Mouse (Mus musculus) splenic B cell, adult 2 months (primary cell): ENCODE measurements around the gene Plppr5.

Source experiments
- DNase-seq: peaks from one replicate; pipeline ENCODE4 v3.0.0-alpha.2; 2011; ENCODE audit warnings: low read depth, low spot score
- H3K27me3 ChIP-seq: 2 replicates; pipeline ENCODE4 v1.6.1; 2012; ENCODE audit warnings: mild to moderate bottlenecking, low read length, moderate library complexity, mixed read lengths; ENCODE audit not compliant: control insufficient read depth, poor library complexity, insufficient read depth, severe bottlenecking
- H3K36me3 ChIP-seq: 2 replicates; pipeline ENCODE4 v1.6.1; 2012; ENCODE audit warnings: mild to moderate bottlenecking, low read length, moderate library complexity, mixed read lengths; ENCODE audit not compliant: control insufficient read depth, poor library complexity, insufficient read depth, severe bottlenecking

Plppr5 gene

GRCm38 (mm10) chr3:117574529-117575252 lies at the start of gene Plppr5:
Gene Plppr5, plus strand, starts transcription at chr3:117574836.
- DNase-seq, result no peak
- no peaks in the 10 kb centered on the region for H3K27me3 ChIP-seq
- H3K36me3 ChIP-seq, result no peaks in the 10 kb centered on the region

- no peaks in the 10 kb centered on the region for H3K36me3 ChIP-seq
These were observed 24.7 kb upstream of the Plppr5 start for GRCm38 (mm10) chr3:117549899-117550298.

GRCm38 (mm10) chr3:117550526-117550925 lies 24.1 kb upstream of the Plppr5 start:
- Histone ChIP-seq H3K36me3 (no peaks in the 10 kb centered on the region), H3K27me3 (no peaks in the 10 kb centered on the region)
- DNase-seq, result no peak

More at GRCm38 (mm10) chr3:117549899-117550298, 24.7 kb upstream of the Plppr5 start:
- H3K27me3 ChIP-seq, result no peaks in the 10 kb centered on the region
- no peak for DNase-seq

GRCm38 (mm10) chr3:117556972-117557371 lies 17.7 kb upstream of the Plppr5 start:
- Histone ChIP-seq H3K27me3 (no peaks in the 10 kb centered on the region), H3K36me3 (no peaks in the 10 kb centered on the region)
- no peak for DNase-seq

GRCm38 (mm10) chr3:117575253-117575927 lies 754 bp downstream of the Plppr5 start:
- no peaks in the 10 kb centered on the region for H3K27me3 ChIP-seq
- no peaks in the 10 kb centered on the region for H3K36me3 ChIP-seq
- DNase-seq, result no peak

- Histone ChIP-seq H3K27me3 (no peaks in the 10 kb centered on the region), H3K36me3 (no peaks in the 10 kb centered on the region)
- DNase-seq, result no peak
These were observed 1.3 kb downstream of the Plppr5 start for GRCm38 (mm10) chr3:117575928-117576254.

- Histone ChIP-seq H3K36me3 (no peaks in the 10 kb centered on the region), H3K27me3 (no peaks in the 10 kb centered on the region)
- DNase-seq, result no peak
These were observed 2.7 kb downstream of the Plppr5 start for GRCm38 (mm10) chr3:117577349-117577748.

- no peak for DNase-seq
- Histone ChIP-seq H3K27me3 (no peaks in the 10 kb centered on the region), H3K36me3 (no peaks in the 10 kb centered on the region)
These were observed 8.0 kb downstream of the Plppr5 start for GRCm38 (mm10) chr3:117582628-117583027.

GRCm38 (mm10) chr3:117602404-117602803 lies 27.8 kb downstream of the Plppr5 start:
- Histone ChIP-seq H3K36me3 (no peaks in the 10 kb centered on the region), H3K27me3 (no peaks in the 10 kb centered on the region)
- DNase-seq, result no peak

GRCm38 (mm10) chr3:117603458-117603857 lies 28.8 kb downstream of the Plppr5 start:
- no peaks in the 10 kb centered on the region for H3K27me3 ChIP-seq
- DNase-seq, result no peak

GRCm38 (mm10) chr3:117606383-117606782 lies 31.7 kb downstream of the Plppr5 start:
- Histone ChIP-seq H3K27me3 (no peaks in the 10 kb centered on the region), H3K36me3 (no peaks in the 10 kb centered on the region)
- DNase-seq, result no peak

More at GRCm38 (mm10) chr3:117603458-117603857, 28.8 kb downstream of the Plppr5 start:
- no peaks in the 10 kb centered on the region for H3K36me3 ChIP-seq

GRCm38 (mm10) chr3:117611453-117611852 lies 36.8 kb downstream of the Plppr5 start:
- Histone ChIP-seq H3K36me3 (no peaks in the 10 kb centered on the region), H3K27me3 (no peaks in the 10 kb centered on the region)
- no peak for DNase-seq

GRCm38 (mm10) chr3:117614856-117615255 lies 40.2 kb downstream of the Plppr5 start:
- H3K27me3 ChIP-seq, result no peaks in the 10 kb centered on the region
- no peak for DNase-seq

GRCm38 (mm10) chr3:117625257-117626001 lies 50.8 kb downstream of the Plppr5 start:
- Histone ChIP-seq H3K36me3 (no peaks in the 10 kb centered on the region), H3K27me3 (no peaks in the 10 kb centered on the region)
- no peak for DNase-seq

More at GRCm38 (mm10) chr3:117614856-117615255, 40.2 kb downstream of the Plppr5 start:
- no peaks in the 10 kb centered on the region for H3K36me3 ChIP-seq

GRCm38 (mm10) chr3:117628799-117629198 lies 54.2 kb downstream of the Plppr5 start:
- no peak for DNase-seq
- Histone ChIP-seq H3K36me3 (no peaks in the 10 kb centered on the region), H3K27me3 (no peaks in the 10 kb centered on the region)
